Mouse (Mus musculus): ENCODE measurements around the gene Usp5. TPM values are rescaled to one million over a fixed set of nuclear protein-coding genes. Genes with fewer than 3 reads are reported as not detected.
"Not testable (repeated sequence)": the region's sequence is repeated elsewhere in the genome, so short reads cannot be mapped to it uniquely, and the experiment has no call there.

The Usp5 gene
- polyA plus RNA-seq, 1 experiment from 2014 or later: 212 TPM

DNA sequence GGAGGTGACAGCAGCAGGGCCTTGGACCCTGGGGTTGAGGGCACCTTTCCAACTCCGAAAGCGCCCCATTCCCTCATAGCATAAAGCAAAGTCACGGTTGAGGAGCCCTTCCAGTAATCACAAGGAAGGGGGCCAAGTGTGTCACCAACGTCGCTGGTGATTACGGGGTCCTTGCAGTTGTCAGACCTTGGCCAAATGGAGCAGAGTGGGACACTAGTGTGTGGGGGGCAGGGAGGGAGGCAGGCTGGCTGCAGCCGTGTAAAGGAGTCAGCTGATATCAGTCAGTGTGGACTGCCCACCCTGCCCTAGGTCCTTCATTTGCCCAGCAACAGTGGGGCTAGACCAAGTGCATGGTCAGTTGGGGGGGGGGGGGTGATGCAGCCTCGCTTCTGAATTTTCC is 14.8 kb downstream of the Usp5 start:
- peak overlapping the region; percentile 75 for H3K4me3 ChIP-seq
- WGBS: 53% methylated on average over 8 of the region's 8 CpGs
- no peaks in the 10 kb centered on the region for H3K9me3 ChIP-seq (replicated peaks)
- peaks cover 51% of the 10 kb centered on the region for H3K4me1 ChIP-seq
- no peak for DNase-seq (ENCODE audit: low spot score)
- peak overlapping the region; percentile 95 for H3K27ac ChIP-seq (replicated peaks)
- no peaks in the 10 kb centered on the region for H3K27me3 ChIP-seq (ENCODE audit: low read depth, poor library complexity, severe bottlenecking)
- H3K36me3 ChIP-seq: peaks cover 77% of the 10 kb centered on the region

DNA sequence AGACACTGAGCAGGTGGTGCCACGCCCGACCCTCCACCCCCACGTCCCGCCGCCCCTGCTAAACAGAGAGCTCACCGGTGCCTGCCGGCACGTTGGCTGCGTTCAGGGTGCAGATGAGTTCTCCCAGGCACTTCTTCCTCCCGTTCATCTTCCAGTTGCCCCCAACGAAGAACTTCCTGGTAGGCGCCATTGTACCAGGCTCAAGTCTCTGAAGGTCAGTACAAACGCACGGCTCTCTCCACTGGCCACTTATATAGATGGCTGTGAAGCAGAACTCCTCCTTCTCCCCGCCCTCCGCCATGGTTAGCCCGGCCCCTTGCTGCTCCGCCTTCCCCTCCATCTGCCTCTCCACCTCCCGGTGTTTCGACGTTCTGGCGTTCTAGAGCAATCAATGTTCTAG is 15.4 kb downstream of the Usp5 start, which contains the start of gene Tpi1:
Tpi1 (minus strand) TSS at position 364 of the 400 bp plus-strand sequence.
- no peaks in the 10 kb centered on the region for H3K9me3 ChIP-seq (replicated peaks)
- DNase-seq (ENCODE audit: low spot score): peak; percentile 88
- peaks cover 72% of the 10 kb centered on the region for H3K36me3 ChIP-seq
- 1% methylated on average over 22 of the region's 22 CpGs for WGBS
- H3K4me3 ChIP-seq: peak within 1 kb of the TSS; percentile 75
- H3K27me3 ChIP-seq (ENCODE audit: low read depth, poor library complexity, severe bottlenecking): no peaks in the 10 kb centered on the region
- peaks cover 57% of the 10 kb centered on the region for H3K4me1 ChIP-seq
- H3K27ac ChIP-seq (replicated peaks): peak within 1 kb of the TSS; percentile 95

DNA sequence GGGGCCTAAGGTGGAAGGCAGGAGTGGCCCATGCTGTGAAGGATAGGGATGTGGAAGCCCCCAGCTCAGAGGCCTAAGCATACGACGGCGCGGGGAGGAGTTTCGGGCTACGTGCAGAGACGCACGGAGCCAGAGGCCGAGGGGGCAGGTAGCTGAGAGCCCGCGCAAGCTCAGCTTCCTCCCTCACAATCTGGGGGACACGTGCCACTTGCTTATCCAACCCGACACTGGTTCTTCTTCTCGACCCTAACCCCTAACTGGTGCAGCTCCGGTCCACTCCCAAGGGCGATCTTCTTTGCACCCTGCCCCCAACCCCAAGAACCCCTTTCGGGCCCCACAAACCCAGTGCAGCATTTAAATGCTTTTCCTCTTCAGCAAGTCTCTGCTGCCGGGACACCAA is 15.8 kb downstream of the Usp5 start:
- peak overlapping the region; percentile 75 for H3K4me3 ChIP-seq
- DNase-seq (ENCODE audit: low spot score): peak; percentile 71
- under 1% methylated on average over 18 of the region's 18 CpGs for WGBS
- peaks cover 68% of the 10 kb centered on the region for H3K36me3 ChIP-seq
- H3K9me3 ChIP-seq (replicated peaks): no peaks in the 10 kb centered on the region
- peak overlapping the region; percentile 95 for H3K27ac ChIP-seq (replicated peaks)
- peaks cover 61% of the 10 kb centered on the region for H3K4me1 ChIP-seq
- H3K27me3 ChIP-seq (ENCODE audit: low read depth, poor library complexity, severe bottlenecking): no peaks in the 10 kb centered on the region

- no peak for DNase-seq (ENCODE audit: low spot score)
- peaks cover 61% of the 10 kb centered on the region for H3K36me3 ChIP-seq
Measured at GRCm38 (mm10) chr6:124812848-124813247, 16.4 kb downstream of the Usp5 start.

DNA sequence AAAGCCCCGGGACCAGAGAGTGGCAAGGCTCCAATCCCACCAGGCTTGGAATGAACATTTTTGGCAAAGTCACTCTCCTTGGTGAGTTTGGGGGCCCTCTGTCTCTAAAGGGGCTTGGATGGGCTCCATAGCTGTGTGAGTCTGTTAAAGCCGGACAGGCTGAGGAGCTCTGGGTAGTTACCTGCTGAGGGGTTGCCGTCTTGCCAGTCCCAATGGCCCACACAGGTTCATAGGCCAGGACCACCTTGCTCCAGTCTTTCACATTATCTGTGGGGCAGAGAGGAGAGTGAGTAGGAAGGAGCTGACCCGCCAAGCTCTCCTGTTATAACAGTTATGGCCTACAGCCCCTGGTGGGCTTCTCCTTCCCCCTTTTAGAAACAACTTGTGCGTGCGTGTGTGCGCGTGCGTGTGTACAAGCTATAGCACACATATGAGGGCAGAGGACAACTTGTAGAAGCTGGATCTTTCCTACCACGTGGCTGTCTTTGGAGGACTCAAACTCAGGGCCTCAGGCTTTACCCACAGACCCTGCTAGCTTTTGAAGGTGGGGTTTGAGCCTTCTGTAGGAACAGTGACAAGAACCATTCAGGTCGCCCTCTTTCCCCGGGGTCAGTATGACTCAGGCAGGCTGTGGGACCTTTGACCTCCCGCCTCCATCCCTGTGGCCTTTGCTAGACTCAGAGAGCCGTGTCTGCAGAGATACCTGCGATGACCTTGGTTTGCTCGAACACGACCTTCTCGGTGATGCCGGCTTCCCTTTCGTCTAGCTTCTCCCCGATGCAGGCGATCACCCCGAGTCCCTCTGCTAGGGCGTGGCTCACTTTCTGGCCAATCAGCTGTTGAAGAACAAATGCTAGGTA is 17.4 kb downstream of the Usp5 start:
- WGBS: 87% methylated on average over 24 of the region's 24 CpGs
- no peak for DNase-seq (ENCODE audit: low spot score)
- H3K4me1 ChIP-seq: peaks cover 68% of the 10 kb centered on the region
- peak overlapping the region; percentile 75 for H3K4me3 ChIP-seq
- H3K27ac ChIP-seq (replicated peaks): peak overlapping the region; percentile 95; the same call in 1 of the 2 replicates
- H3K27me3 ChIP-seq (ENCODE audit: low read depth, poor library complexity, severe bottlenecking): no peaks in the 10 kb centered on the region
- no peaks in the 10 kb centered on the region for H3K9me3 ChIP-seq (replicated peaks)
- peaks cover 52% of the 10 kb centered on the region for H3K36me3 ChIP-seq

More at GRCm38 (mm10) chr6:124812848-124813247, 16.4 kb downstream of the Usp5 start:
- Histone ChIP-seq H3K9me3 (replicated peaks) (no peaks in the 10 kb centered on the region), H3K4me1 (peaks cover 67% of the 10 kb centered on the region), H3K27me3 (ENCODE audit: low read depth, poor library complexity, severe bottlenecking) (no peaks in the 10 kb centered on the region), H3K4me3 (peak overlapping the region; percentile 75), H3K27ac (replicated peaks) (peak overlapping the region; percentile 95)
- WGBS: 28% methylated on average over 9 of the region's 9 CpGs

- Histone ChIP-seq H3K36me3 (peaks cover 46% of the 10 kb centered on the region), H3K9me3 (replicated peaks) (no peaks in the 10 kb centered on the region), H3K27ac (replicated peaks) (no peak overlapping the region), H3K27me3 (ENCODE audit: low read depth, poor library complexity, severe bottlenecking) (no peaks in the 10 kb centered on the region), H3K4me1 (peaks cover 72% of the 10 kb centered on the region), H3K4me3 (peak overlapping the region; percentile 75; the same call in 1 of the 2 replicates)
- 84% methylated on average over 4 of the region's 4 CpGs for WGBS
- DNase-seq (ENCODE audit: low spot score): no peak
Measured at GRCm38 (mm10) chr6:124811403-124811665, 17.9 kb downstream of the Usp5 start.

DNA sequence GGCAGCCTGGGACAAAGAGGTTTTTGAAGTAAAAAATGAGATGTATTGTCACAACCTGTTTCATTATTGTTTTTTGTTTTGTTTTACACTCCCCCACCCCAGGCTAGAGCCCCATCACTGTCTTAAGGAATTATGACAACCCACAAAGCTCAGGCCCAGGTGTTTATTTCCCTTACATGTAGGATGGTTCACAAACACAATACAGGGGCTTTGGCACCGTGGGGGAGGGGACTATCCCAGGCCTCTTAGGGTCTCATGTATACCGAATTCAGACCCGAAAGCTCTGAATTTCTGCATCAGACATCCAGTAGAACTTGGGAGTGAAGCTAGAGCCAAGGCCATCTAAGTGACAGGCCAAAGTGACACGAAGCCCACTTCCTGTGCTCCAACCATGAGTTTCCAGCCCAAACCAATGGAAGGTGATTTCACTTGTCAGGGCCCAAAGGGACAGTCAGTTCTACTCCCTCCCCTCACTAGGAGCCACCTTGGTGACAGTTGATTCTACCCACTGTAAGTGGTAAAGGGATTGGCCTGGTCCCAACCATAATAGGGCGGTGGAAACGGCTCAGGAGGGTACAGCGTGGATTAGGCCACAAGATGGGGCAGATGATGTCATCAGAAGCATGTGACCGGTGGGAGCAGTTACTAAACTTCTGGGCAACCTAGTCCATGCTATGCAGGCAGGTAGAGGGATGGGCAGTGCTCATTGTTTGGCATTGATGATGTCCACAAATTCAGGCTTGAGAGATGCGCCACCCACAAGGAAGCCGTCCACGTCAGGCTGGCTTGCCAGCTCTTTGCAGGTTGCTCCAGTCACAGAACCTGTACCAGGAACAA is 18.5 kb downstream of the Usp5 start:
- H3K27ac ChIP-seq (replicated peaks): peak overlapping the region; percentile 87; the same call in 1 of the 2 replicates
- DNase-seq (ENCODE audit: low spot score); H3K4me3 ChIP-seq; H3K9me3 ChIP-seq (replicated peaks); H3K27me3 ChIP-seq (ENCODE audit: low read depth, poor library complexity, severe bottlenecking): not testable (repeated sequence)
- peaks cover 41% of the 10 kb centered on the region for H3K36me3 ChIP-seq
- H3K4me1 ChIP-seq: peaks cover 78% of the 10 kb centered on the region
- 86% methylated on average over 11 of the region's 11 CpGs for WGBS

- Histone ChIP-seq H3K36me3 (peaks cover 32% of the 10 kb centered on the region), H3K9me3 (replicated peaks) (no peaks in the 10 kb centered on the region)
- 45% methylated on average over 14 of the region's 14 CpGs for WGBS
Measured at GRCm38 (mm10) chr6:124809775-124810538, 19.3 kb downstream of the Usp5 start.

DNA sequence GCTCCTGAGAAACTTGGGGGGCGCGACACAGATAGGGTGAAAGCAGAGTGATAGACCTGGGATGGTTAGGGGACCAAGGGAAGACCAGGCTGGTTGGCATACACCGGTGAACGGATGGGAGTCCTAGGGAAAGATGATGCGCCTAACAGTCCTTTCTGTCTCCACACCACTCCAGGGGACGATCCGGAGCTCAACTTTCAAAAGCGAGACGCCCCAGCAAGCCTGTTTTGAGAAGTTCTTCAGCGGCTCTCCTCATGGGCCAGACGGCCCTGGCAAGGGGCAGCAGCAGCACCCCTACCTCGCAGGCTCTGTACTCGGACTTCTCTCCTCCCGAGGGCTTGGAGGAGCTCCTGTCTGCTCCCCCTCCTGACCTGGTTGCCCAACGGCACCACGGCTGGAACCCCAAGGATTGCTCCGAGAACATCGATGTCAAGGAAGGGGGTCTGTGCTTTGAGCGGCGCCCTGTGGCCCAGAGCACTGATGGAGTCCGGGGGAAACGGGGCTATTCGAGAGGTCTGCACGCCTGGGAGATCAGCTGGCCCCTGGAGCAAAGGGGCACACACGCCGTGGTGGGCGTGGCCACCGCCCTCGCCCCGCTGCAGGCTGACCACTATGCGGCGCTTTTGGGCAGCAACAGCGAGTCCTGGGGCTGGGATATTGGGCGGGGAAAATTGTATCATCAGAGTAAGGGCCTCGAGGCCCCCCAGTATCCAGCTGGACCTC is 20.1 kb downstream of the Usp5 start:
- Histone ChIP-seq H3K4me1 (peaks cover 74% of the 10 kb centered on the region), H3K36me3 (peaks cover 32% of the 10 kb centered on the region), H3K27me3 (ENCODE audit: low read depth, poor library complexity, severe bottlenecking) (no peaks in the 10 kb centered on the region), H3K4me3 (peak overlapping the region; percentile 69), H3K9me3 (replicated peaks) (no peaks in the 10 kb centered on the region), H3K27ac (replicated peaks) (peak overlapping the region; percentile 87)
- DNase-seq (ENCODE audit: low spot score): peak; percentile 88
- 0% methylated on average over 35 of the region's 35 CpGs for WGBS

More at GRCm38 (mm10) chr6:124809775-124810538, 19.3 kb downstream of the Usp5 start:
- Histone ChIP-seq H3K27ac (replicated peaks) (peak overlapping the region; percentile 87), H3K27me3 (ENCODE audit: low read depth, poor library complexity, severe bottlenecking) (no peaks in the 10 kb centered on the region), H3K4me3 (peak overlapping the region; percentile 69), H3K4me1 (peaks cover 80% of the 10 kb centered on the region)
- no peak for DNase-seq (ENCODE audit: low spot score)

DNA sequence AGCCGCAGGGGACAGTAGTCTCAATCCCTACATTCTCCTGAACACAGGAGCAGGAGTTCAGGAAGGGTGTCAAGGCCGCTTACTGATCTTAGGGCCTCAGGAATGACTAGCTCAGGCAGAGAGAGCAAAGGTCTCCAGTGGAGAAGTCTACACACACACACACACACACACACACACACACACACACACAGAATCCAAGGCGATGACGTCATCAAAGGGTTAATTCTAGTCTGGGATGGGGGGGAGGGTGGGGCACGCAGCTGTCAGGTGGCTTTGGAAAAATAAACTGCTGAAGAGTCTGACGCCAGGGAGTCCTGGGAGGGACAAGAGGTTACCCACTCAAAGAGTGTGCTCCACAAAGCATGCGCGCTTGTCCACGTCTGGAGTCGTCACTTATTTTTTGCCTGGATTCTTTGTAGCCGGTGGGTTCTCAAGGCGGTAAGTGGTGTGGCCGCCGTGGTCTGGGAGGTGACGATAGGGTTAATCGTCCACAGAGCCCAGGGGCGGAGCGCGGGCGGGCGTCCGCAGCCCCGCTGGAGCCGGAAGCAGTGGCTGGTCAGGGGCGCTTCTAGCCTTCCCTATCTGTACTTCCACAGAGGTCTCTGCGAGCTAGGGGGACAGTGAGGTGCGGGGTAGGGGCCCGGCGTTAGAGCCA is 20.8 kb downstream of the Usp5 start, which contains the start of gene Spsb2:
Spsb2 (plus strand) TSS at position 304 of the 655 bp plus-strand sequence.
- peak; percentile 84 for DNase-seq (ENCODE audit: low spot score)
- H3K4me1 ChIP-seq: peaks cover 69% of the 10 kb centered on the region
- 5% methylated on average over 29 of the region's 29 CpGs for WGBS
- peaks cover 32% of the 10 kb centered on the region for H3K36me3 ChIP-seq
- peak within 1 kb of the TSS; percentile 87 for H3K27ac ChIP-seq (replicated peaks)
- no peaks in the 10 kb centered on the region for H3K9me3 ChIP-seq (replicated peaks)
- no peaks in the 10 kb centered on the region for H3K27me3 ChIP-seq (ENCODE audit: low read depth, poor library complexity, severe bottlenecking)
- H3K4me3 ChIP-seq: peak within 1 kb of the TSS; percentile 69

DNA sequence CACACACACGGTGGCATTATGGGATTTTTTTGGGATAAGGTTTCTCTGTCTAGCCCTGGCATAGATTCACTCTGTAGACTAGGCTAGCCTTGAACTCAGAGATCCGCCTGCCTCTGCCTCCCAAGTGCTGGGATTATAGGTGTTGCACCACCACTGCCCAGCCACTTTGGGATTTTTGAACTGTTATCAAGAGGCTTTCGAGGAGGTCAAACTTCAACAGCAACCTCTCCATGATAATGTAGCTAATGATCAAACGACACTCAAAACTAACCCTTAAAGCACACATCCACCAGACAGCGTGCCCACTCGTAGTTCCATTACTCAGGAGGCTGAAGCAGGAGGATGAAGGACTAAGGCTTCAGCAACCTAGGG is 21.3 kb downstream of the Usp5 start:
- no peak for DNase-seq (ENCODE audit: low spot score)
- H3K4me1 ChIP-seq: peaks cover 64% of the 10 kb centered on the region
- H3K36me3 ChIP-seq: peaks cover 32% of the 10 kb centered on the region
- H3K27ac ChIP-seq (replicated peaks): peak overlapping the region; percentile 87
- 89% methylated on average over 6 of the region's 6 CpGs for WGBS
- peak overlapping the region; percentile 69 for H3K4me3 ChIP-seq
- H3K9me3 ChIP-seq (replicated peaks): no peaks in the 10 kb centered on the region
- no peaks in the 10 kb centered on the region for H3K27me3 ChIP-seq (ENCODE audit: low read depth, poor library complexity, severe bottlenecking)

Measured in midbrain, embryonic 10.5 days (tissue).